Mouse (Mus musculus): ENCODE measurements around the gene Spata31d1d. TPM values are rescaled to one million over a fixed set of nuclear protein-coding genes. Genes with fewer than 3 reads are reported as not detected.
A peak's percentile ranks its signal among the peaks of the same experiment; 100 is the strongest.
"Not testable (repeated sequence)": the region's sequence is repeated elsewhere in the genome, so short reads cannot be mapped to it uniquely, and the experiment has no call there.

The Spata31d1d gene
- total RNA-seq (2022): not detected

- DNase-seq (ENCODE audit: low spot score in 2 of 2): no peak
These were observed at the start of gene Spata31d1d for GRCm38 (mm10) chr13:59731652-59732051. Spata31d1d (minus strand) TSS chr13:59731752.

GRCm38 (mm10) chr13:59779744-59780264 is 48.3 kb upstream of the Spata31d1d start:
- not testable (repeated sequence) for DNase-seq (ENCODE audit: low spot score in 2 of 2)

- no peak for DNase-seq (ENCODE audit: low spot score in 2 of 2)
These were observed 47.7 kb upstream of the Spata31d1d start for GRCm38 (mm10) chr13:59779213-59779612.

- no peak for DNase-seq (ENCODE audit: low spot score in 2 of 2)
These were observed 43.6 kb upstream of the Spata31d1d start for GRCm38 (mm10) chr13:59775168-59775567.

GRCm38 (mm10) chr13:59771257-59771656 is 39.7 kb upstream of the Spata31d1d start:
- DNase-seq (ENCODE audit: low spot score in 2 of 2): peak; percentile 44 to 62

GRCm38 (mm10) chr13:59770847-59771246 is 39.3 kb upstream of the Spata31d1d start:
- DNase-seq (ENCODE audit: low spot score in 2 of 2): no peak

- peak; percentile 60 to 68 for DNase-seq (ENCODE audit: low spot score in 2 of 2)
These were observed 38.6 kb upstream of the Spata31d1d start for GRCm38 (mm10) chr13:59770164-59770562.

- peak; percentile 98 for DNase-seq (ENCODE audit: low spot score in 2 of 2)
These were observed 38.0 kb upstream of the Spata31d1d start, which contains the start of gene Isca1 for GRCm38 (mm10) chr13:59769296-59770163. Isca1 (minus strand) TSS chr13:59769810.

GRCm38 (mm10) chr13:59768531-59768930 is 37.0 kb upstream of the Spata31d1d start:
- DNase-seq (ENCODE audit: low spot score in 2 of 2): no peak

GRCm38 (mm10) chr13:59766786-59767515 is 35.4 kb upstream of the Spata31d1d start:
- DNase-seq (ENCODE audit: low spot score in 2 of 2): no peak

- no peak for DNase-seq (ENCODE audit: low spot score in 2 of 2)
These were observed 31.2 kb upstream of the Spata31d1d start for GRCm38 (mm10) chr13:59762791-59763190.

- DNase-seq (ENCODE audit: low spot score in 2 of 2): no peak
These were observed 25.4 kb upstream of the Spata31d1d start for GRCm38 (mm10) chr13:59756906-59757305.

- no peak for DNase-seq (ENCODE audit: low spot score in 2 of 2)
These were observed 18.8 kb upstream of the Spata31d1d start for GRCm38 (mm10) chr13:59750310-59750709.

- no peak for DNase-seq (ENCODE audit: low spot score in 2 of 2)
These were observed 15.2 kb upstream of the Spata31d1d start, which contains the start of gene 1700014D04Rik for GRCm38 (mm10) chr13:59746711-59747110. 1700014D04Rik (minus strand) TSS chr13:59746752.

- no peak for DNase-seq (ENCODE audit: low spot score in 2 of 2)
These were observed 14.6 kb upstream of the Spata31d1d start for GRCm38 (mm10) chr13:59746164-59746563.

- DNase-seq (ENCODE audit: low spot score in 2 of 2): no peak
These were observed 13.9 kb upstream of the Spata31d1d start for GRCm38 (mm10) chr13:59745462-59745861.

- DNase-seq (ENCODE audit: low spot score in 2 of 2): no peak
These were observed 10.1 kb upstream of the Spata31d1d start for GRCm38 (mm10) chr13:59741697-59742096.

GRCm38 (mm10) chr13:59741096-59741495 is 9.5 kb upstream of the Spata31d1d start:
- no peak for DNase-seq (ENCODE audit: low spot score in 2 of 2)

- no peak for DNase-seq (ENCODE audit: low spot score in 2 of 2)
These were observed 7.8 kb upstream of the Spata31d1d start for GRCm38 (mm10) chr13:59739397-59739796.

GRCm38 (mm10) chr13:59738455-59738854 is 6.9 kb upstream of the Spata31d1d start:
- no peak for DNase-seq (ENCODE audit: low spot score in 2 of 2)

- DNase-seq (ENCODE audit: low spot score in 2 of 2): no peak
These were observed 3.6 kb upstream of the Spata31d1d start for GRCm38 (mm10) chr13:59735190-59735589.

GRCm38 (mm10) chr13:59734347-59734746 is 2.8 kb upstream of the Spata31d1d start:
- not testable (repeated sequence) for DNase-seq (ENCODE audit: low spot score in 2 of 2)
